Mouse (Mus musculus) lung, postnatal 4 days (tissue): ENCODE measurements around the gene Pitx3.
"Not testable (repeated sequence)": the region's sequence is repeated elsewhere in the genome, so short reads cannot be mapped to it uniquely, and the experiment has no call there.

ENCODE experiments used
- DNase-seq, 2 experiments: peaks; one replicate each; pipeline ENCODE4 v3.0.0; 2021

The Pitx3 gene

DNA sequence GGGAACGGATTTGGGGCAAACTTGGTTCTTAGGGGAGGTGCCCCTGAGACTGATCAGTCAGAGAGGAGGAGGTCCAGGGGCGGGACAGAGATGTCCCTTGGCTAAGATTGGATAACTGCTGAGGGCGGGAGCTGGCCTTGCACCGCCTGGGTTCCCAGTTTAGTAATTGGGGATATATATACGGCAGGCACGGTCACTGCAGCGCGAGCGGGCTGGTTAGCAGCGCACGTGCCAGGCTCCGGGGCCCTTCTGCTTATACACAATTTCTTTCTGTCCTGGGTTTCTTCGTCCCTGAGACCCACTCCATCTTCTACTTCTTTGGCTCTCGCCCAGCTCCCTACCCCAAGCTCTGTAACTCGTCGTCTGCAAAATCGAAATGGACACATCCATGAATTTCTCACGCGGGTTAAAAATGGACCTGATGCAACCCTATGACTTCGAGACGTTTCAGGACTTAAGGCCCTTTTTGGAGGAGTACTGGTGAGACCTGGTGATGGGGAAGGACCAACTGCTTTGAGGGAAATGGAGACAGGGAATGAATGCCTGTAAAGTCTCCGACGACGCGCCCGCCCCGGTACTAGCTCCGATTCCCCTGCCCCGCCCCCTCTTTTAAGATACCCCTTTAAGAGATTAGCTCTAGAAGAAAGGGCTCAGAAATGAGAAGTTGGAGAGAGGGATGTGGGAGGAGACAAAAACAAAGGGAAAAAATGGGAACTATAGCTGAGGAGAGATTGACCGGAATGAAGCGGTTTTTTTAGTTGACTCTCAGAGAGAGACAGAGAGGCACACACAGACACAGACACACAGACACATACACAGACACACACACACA lies 16.2 kb downstream of the Pitx3 start, which contains the start of gene Elovl3:
Gene Elovl3 (plus strand): TSS at position 204 of the 832 bp plus-strand sequence.
- DNase-seq: peak; percentile 44 to 52

- DNase-seq: no peak
These were observed 16.8 kb downstream of the Pitx3 start for GRCm38 (mm10) chr19:46131283-46131682.

DNA sequence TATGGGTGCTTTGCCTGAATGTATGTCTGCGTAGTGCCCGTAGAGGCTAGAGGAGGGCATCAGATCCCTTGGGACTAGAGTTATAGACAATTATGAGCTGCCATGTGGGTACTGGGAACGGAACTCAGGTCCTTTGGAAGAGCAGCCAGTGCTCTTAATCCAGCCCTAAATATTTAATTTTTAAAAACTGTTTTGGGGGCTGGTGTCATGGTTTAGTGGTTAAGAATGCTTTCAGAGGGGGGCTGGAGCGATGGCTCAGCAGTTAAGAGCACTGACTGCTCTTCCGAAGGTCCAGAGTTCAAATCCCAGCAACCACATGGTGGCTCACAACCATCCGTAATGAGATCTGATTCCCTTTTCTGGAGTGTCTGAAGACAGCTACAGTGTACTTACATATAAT lies 18.4 kb downstream of the Pitx3 start:
- DNase-seq: not testable (repeated sequence)

- DNase-seq: no peak
These were observed 21.8 kb downstream of the Pitx3 start for GRCm38 (mm10) chr19:46126301-46126700.

DNA sequence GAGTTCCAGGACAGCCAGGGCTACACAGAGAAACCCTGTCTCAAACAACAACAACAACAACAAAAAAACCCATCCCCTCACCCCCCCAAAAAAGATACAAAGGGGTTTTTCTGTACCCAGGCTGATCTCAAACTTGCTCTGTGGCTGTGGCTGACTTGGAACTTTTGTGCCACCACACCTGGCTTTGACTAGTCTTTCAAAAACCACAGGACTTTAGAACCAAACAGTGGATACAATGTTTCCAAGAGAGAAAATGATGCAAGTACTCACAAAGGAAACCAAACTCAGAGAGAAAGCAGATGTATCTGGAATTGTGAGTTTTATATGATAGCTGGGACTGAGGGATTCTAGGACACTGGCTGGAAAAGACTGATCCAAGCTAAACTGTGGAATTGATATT lies 23.5 kb downstream of the Pitx3 start:
- DNase-seq: no peak

DNA sequence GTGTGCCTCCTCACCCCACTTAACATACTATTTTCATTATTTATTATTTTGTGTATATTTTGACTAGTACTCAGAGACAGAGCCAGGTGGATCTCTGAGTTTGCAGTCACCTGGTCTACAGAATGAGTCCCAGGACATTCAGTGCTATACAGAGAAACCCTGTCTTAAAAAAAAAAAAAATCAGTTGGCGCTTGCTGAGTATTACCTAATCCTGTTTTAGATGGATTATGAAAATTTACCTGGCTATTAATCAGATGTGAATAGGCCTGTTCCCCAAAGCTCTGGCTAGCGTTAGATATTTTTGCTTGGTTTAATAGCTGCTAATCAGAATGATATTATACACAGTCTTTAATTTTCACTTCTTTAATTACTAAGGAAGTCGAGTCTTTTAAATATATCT lies 24.2 kb downstream of the Pitx3 start:
- no peak for DNase-seq

DNA sequence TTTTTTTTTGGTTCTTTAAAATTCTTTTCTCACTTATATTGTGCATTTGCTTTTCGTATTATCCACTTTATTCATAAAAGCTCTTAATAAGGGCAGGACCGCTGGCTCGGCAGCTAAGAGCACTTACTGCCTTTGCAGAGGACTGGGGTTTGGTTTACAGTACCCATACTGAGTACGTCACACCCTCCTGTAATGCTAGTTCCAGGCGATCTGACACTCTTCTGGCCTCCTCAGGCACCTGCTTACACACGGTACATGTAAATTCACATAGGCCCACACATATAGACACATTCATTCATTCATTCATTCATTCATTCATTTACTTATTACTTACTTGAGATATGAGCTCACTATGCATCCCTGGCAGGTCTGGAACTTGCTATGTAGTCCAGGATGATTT lies 27.3 kb downstream of the Pitx3 start:
- DNase-seq: no peak

GRCm38 (mm10) chr19:46119458-46119857 lies 28.7 kb downstream of the Pitx3 start:
- no peak for DNase-seq

- no peak for DNase-seq
These were observed 33.5 kb downstream of the Pitx3 start for GRCm38 (mm10) chr19:46114617-46115016.

DNA sequence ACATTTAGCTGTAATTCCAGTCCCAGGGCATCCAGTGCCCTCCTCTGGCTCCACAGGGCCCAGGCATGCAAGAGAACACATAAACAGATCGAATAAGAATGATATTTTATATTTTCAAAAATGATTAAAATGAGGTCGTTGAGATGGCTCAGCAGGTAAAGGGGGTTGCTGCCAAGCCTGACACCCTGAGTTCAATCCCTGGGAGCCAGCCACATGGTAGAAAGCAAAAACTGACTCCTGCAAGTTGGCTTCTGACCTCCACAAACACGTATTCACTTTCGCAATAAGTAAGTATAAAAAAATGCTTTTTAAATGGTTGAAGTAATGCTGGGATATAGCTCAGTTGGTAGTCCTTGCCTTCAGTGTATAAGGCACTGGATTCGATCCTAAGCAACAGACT lies 37.3 kb downstream of the Pitx3 start:
- no peak for DNase-seq

- DNase-seq: no peak
These were observed 37.9 kb downstream of the Pitx3 start for GRCm38 (mm10) chr19:46110214-46110613.

- DNase-seq: no peak
These were observed 44.0 kb downstream of the Pitx3 start for GRCm38 (mm10) chr19:46104187-46104557.

DNA sequence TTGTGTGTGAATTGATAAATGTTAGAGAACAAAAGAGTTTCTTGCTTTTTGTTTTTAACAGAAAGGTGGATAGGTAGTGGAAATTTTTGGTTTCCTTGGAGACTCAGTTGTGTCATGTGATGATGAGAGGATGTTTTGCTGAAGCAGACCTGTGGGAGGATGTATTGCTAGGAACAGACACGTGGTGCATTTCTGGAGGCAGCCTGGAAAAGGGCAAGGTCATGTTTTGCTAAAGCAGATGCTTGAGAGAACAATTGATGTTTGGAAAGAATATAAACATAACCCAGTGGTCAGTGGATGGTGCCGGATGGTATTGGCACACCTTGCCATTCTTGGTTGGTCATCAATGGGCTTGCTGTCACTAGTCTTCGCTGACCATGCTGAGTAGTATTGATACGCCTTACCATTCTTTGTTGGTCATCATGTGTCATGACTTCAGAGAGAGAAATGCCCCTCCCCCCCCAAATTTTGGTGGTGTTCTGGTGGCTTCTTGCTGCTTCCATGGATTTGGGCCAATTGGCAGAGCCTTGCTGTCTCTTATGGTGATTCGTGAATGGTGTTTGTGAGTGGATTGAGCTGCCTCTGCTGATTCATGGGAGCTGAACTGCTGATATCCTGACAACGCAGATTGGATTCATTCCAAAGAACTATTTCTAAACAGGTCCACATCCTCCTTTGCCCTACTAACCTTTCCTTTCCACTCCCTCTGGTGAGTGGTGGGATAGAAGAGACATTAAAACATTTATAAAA lies 44.5 kb downstream of the Pitx3 start:
- DNase-seq: peak; percentile 9 to 42

- no peak for DNase-seq
These were observed 48.6 kb downstream of the Pitx3 start for GRCm38 (mm10) chr19:46099561-46099960.

DNA sequence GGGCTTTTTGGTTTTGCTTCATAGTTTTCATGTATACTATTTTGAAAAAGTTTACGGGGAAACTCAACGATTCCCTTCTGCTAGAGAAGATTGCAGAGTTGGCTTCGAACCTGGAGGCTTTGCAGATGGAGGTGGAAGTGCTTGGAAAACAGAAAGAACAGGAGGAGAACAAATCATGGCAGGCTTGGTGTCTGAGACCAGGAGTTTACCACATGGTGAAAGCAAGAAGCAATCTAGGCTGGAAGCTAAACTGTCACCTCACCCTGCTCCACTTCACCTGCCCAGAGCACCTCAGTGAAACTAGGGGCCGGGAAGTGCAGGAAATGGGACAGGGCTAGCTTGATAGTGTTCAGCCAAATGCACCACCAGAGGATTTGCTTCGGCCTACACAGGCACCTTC lies 51.7 kb downstream of the Pitx3 start:
- DNase-seq: no peak

DNA sequence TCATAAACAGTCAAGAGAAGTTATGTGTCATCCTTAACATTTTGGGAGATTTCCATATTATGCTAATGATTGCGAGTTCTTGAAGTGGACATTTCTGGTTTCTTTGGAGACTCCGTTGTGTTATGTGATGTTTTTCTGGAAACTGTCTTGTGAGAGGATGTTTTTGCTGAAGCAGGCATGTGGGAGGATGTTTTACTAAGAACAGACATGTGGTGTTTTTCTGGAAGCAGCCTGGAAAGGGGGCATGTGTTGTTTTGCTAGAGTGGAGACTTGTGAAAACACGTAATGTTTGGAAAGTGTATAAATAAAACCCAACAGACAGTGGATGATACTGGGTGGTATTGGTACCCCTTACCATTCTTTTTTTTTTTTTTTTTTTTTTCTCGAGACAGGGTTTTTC lies 52.8 kb downstream of the Pitx3 start:
- no peak for DNase-seq

- no peak for DNase-seq
These were observed 54.0 kb downstream of the Pitx3 start for GRCm38 (mm10) chr19:46094144-46094543.

- DNase-seq: no peak
These were observed 56.5 kb downstream of the Pitx3 start for GRCm38 (mm10) chr19:46091641-46092040.

- no peak for DNase-seq
These were observed 60.3 kb downstream of the Pitx3 start for GRCm38 (mm10) chr19:46087871-46088270.

DNA sequence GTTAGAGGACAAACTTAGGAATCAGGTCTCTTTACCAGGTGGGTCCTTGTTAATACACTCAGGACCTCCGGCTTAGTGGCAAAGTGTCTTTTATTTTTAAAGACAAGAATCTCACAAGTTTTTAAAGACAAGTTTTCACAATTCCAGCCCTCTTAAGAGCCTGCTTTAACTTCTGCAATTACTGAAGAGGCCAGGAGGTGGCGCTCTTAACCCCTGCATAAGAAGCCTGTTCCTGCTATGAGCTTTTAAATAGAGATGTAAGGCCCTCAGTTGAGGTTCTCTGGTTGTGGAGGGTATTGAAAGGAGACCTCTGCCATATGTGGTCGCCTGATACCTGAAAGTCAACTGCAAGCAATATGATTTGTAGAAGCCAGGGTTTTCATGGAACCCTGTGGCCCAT lies 61.8 kb downstream of the Pitx3 start:
- peak in 1 of 2 experiments; percentile 53 for DNase-seq
